Mouse (Mus musculus): ENCODE results near the gene Gm10184. TPM values are rescaled to one million over a fixed set of nuclear protein-coding genes. Genes with fewer than 3 reads are reported as not detected.

The Gm10184 gene
- 15.1 TPM for polyA plus RNA-seq (2014; fragmentation: Illumina TruSeq; extraction: RNeasy Lipid Tissue Mini Kit (QIAGEN cat#74804); ENCODE audit: low read depth, low replicate concordance)

DNA sequence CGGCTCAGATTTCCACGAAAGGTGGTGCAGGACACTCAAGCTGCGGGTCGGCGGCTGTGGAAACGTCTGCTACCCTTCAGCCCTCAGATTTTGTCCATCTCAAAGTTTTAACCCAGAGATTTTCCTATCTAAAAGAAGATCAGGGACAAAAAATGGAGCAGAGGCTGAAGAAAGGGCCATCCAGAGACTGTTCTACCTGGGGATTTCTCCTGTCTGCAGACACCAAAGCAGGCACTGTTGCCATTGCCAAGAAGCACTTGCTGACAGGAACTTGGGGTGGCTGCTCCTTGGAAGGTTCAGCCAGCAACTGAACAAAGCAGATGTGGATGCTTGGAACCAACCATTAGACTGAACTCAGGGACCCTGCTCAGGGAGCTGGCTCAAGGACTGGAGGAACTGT is at the start of gene Gm10184:
TSS of gene Gm10184 (minus strand) at position 101 of the 400 bp plus-strand sequence.

Data from sigmoid colon, adult 10 weeks (tissue).